Mouse (Mus musculus) forebrain, embryonic 16.5 days (tissue): ENCODE data around the gene Ccm2. TPM values are rescaled to one million over a fixed set of nuclear protein-coding genes. Genes with fewer than 3 reads are reported as not detected.

Experiments used
- ATAC-seq: fragments of 200-750 bp; cut with Nextera tagmentation; 2 replicates; pipeline ENCODE4 v1.8.0; 2017; ENCODE audit warnings: mild to moderate bottlenecking, moderate library complexity
- H3K27ac ChIP-seq: fragments of 300-500 bp; sonication (generic); 2 replicates; pipeline ENCODE4 v1.5.1; 2014; ENCODE audit warnings: low read length, control low read depth
- H3K27me3 ChIP-seq: fragments of 300-500 bp; sonication (generic); replicated peaks from 2 replicates; pipeline ENCODE4 v1.6.1; 2014; ENCODE audit warnings: low read length; ENCODE audit not compliant: control insufficient read depth, insufficient read depth
- H3K36me3 ChIP-seq: fragments of 300-500 bp; sonication (generic); 2 replicates; pipeline ENCODE4 v1.6.1; 2014; ENCODE audit not compliant: control insufficient read depth, insufficient read depth
- H3K4me1 ChIP-seq: fragments of 300-500 bp; sonication (generic); replicated peaks from 2 replicates; pipeline ENCODE4 v1.6.1; 2014; ENCODE audit warnings: low read length; ENCODE audit not compliant: control insufficient read depth, insufficient read depth
- H3K4me2 ChIP-seq: fragments of 300-500 bp; sonication (generic); 2 replicates; pipeline ENCODE4 v1.6.1; 2014; ENCODE audit warnings: mild to moderate bottlenecking, low read length, control low read depth
- H3K4me3 ChIP-seq: fragments of 300-500 bp; sonication (generic); replicated peaks from 2 replicates; pipeline ENCODE4 v1.5.1; 2014; ENCODE audit warnings: mild to moderate bottlenecking, low read length, control low read depth
- H3K9ac ChIP-seq: fragments of 300-500 bp; sonication (generic); replicated peaks from 2 replicates; pipeline ENCODE4 v1.6.1; 2014; ENCODE audit warnings: low read depth, low read length, control low read depth
- H3K9me3 ChIP-seq: fragments of 300-500 bp; sonication (generic); 2 replicates; pipeline ENCODE4 v1.6.1; 2016; ENCODE audit warnings: low read length; ENCODE audit not compliant: control insufficient read depth
- WGBS: fragments of 180-500 bp; shearing (Covaris S2); extraction: QIAGEN DNeasy Blood & Tissue Kit; methylation state at CpG from one replicate; pipeline ENCODE4 v1.1.7; 2014; 5-methylcytosine and 5-hydroxymethylcytosine counted together
- polyA plus RNA-seq: library from polyadenylated mRNA; unstranded; fragments of >200 nt; fragmentation: Nextera tagmentation; extraction: Ambion mirVana; gene quantifications from 2 replicates; pipeline ENCODE4 v1.2.1, GENCODE M21; 2015

Gene Ccm2
- polyA plus RNA-seq, 1 experiment from 2014 or later, result 107 TPM

DNA sequence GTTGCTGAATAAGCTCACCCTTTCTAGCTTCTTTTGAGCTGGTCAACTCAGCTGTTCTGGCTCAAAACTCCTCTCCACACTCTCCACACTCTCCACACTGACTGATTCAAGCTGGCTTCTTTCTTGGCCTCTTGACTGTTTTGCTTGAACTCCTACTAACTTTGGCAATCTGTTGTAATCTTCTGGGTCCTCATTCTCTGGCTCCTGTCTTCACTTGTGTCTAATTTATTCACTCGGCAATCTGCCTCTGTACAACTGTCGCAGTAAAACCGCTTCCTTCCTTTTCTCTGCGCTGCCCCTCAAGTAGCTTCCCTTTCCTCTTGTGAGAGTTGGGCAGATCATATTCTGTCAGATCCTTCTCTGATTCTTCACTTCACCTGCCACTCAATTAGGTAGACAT lies 81.0 kb downstream of the Ccm2 start:
- no peak for ATAC-seq
- 92% methylated on average over 4 of the region's 4 CpGs for WGBS
- Histone ChIP-seq H3K36me3 (peaks cover 6% of the 10 kb centered on the region; the same call in 1 of the 2 replicates), H3K27me3 (no peaks in the 10 kb centered on the region), H3K9ac (no peak overlapping the region), H3K27ac (no peak overlapping the region), H3K9me3 (no peaks in the 10 kb centered on the region), H3K4me3 (no peak overlapping the region), H3K4me1 (peaks cover 26% of the 10 kb centered on the region), H3K4me2 (no peak overlapping the region)

DNA sequence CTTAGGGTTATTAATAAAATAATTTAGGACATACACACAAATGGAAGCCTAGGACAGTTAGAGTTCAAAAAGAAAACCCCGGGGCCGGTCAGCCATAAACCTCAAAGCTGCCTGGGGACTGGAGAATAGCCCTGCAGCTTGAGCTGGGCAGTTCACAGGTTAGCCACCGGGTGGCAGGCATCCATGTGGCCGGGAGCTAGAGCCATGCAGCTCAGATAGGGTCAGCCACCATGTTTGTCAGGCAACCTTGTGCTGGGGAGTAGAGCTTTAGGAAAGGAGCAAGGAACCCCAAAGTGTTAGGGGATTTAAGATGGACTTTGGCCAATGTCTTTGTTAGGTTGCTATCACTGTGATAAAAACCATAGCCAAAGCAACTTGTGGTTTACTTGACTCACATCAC lies 81.9 kb downstream of the Ccm2 start:
- Histone ChIP-seq H3K4me3 (no peak overlapping the region), H3K9me3 (no peaks in the 10 kb centered on the region), H3K27me3 (no peaks in the 10 kb centered on the region), H3K36me3 (peaks cover 3% of the 10 kb centered on the region; the same call in 1 of the 2 replicates), H3K4me2 (no peak overlapping the region), H3K27ac (no peak overlapping the region), H3K9ac (no peak overlapping the region), H3K4me1 (peaks cover 24% of the 10 kb centered on the region)
- 22% methylated on average over 4 of the region's 4 CpGs for WGBS
- ATAC-seq, result no peak

DNA sequence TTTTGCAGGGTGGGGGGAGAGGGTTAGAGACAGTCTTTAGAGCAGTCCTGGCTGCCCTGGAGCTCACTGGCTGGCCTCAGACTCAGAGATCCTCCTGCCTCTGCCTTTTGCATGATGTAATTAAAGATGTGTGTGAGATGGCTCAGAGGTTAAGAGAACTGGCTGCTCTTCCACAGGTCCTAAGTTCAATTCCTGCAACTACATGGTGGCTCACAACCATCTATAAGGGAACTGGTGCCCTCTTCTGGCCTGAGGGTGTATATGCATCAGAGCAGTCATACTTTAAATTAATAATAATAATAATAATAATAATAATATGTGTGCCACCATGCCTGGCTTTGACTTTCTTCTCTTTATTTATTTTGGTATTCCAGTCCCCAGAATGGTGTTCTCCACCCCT lies 83.0 kb downstream of the Ccm2 start:
- no peaks in the 10 kb centered on the region for H3K27me3 ChIP-seq
- H3K4me3 ChIP-seq, result no peak overlapping the region
- no peak for ATAC-seq
- no peak overlapping the region for H3K9ac ChIP-seq
- H3K27ac ChIP-seq, result no peak overlapping the region
- H3K9me3 ChIP-seq, result no peaks in the 10 kb centered on the region
- H3K36me3 ChIP-seq, result no peaks in the 10 kb centered on the region
- no peak overlapping the region for H3K4me2 ChIP-seq
- H3K4me1 ChIP-seq, result peaks cover 13% of the 10 kb centered on the region

DNA sequence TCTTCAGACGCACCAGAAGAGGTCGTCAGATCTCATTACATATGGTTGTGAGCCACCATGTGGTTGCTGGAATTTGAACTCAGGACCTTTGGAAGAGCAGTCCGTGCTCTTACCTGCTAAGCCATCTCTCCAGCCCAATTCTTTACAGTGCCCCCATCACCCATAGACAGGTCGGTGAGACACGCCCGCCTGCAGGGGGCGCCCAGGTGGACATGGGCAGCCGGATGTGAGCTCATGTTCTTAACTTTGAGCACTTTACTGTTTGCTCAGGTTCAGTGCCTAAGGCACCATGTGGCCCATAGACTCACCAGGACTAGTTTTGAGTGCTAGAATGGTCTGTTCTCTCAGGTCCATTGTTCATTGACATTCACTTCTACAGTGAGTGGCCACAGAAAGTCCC lies 89.5 kb downstream of the Ccm2 start:
- no peak overlapping the region for H3K27ac ChIP-seq
- H3K36me3 ChIP-seq, result no peaks in the 10 kb centered on the region
- H3K4me1 ChIP-seq, result no peaks in the 10 kb centered on the region
- ATAC-seq, result no peak
- no peak overlapping the region for H3K9ac ChIP-seq
- no peak overlapping the region for H3K4me2 ChIP-seq
- 77% methylated on average over 8 of the region's 8 CpGs for WGBS
- no peak overlapping the region for H3K4me3 ChIP-seq
- H3K9me3 ChIP-seq, result no peaks in the 10 kb centered on the region
- no peaks in the 10 kb centered on the region for H3K27me3 ChIP-seq

DNA sequence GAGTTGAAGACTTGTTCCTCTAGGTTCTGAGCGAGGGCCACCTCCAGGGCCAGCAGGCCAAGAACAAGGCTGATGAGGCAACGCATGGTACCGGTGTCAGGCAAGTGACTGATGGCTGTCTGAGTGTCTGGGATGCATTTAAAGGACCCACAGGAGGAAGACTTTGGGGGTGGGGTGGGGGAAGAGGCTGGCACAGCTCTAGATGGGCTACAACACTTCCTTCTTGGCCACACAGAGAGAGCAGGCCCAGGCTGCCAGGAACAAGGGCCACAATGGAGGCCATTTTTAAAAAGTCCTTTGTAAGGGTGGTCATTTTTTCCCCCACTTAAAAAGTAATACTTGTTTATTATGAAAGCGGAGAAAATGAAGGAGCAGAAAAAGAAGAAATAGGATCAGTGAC lies 91.8 kb downstream of the Ccm2 start, which contains the start of gene Wap:
Gene Wap, minus strand, starts transcription at position 101 of the 400 bp plus-strand sequence.
- WGBS, result 91% methylated on average over 4 of the region's 4 CpGs
- Histone ChIP-seq H3K4me1 (no peaks in the 10 kb centered on the region), H3K4me2 (no peak within 1 kb of the TSS), H3K27me3 (no peaks in the 10 kb centered on the region), H3K27ac (no peak within 1 kb of the TSS), H3K4me3 (no peak within 1 kb of the TSS), H3K9me3 (no peaks in the 10 kb centered on the region), H3K9ac (no peak within 1 kb of the TSS), H3K36me3 (no peaks in the 10 kb centered on the region)
- ATAC-seq, result no peak

DNA sequence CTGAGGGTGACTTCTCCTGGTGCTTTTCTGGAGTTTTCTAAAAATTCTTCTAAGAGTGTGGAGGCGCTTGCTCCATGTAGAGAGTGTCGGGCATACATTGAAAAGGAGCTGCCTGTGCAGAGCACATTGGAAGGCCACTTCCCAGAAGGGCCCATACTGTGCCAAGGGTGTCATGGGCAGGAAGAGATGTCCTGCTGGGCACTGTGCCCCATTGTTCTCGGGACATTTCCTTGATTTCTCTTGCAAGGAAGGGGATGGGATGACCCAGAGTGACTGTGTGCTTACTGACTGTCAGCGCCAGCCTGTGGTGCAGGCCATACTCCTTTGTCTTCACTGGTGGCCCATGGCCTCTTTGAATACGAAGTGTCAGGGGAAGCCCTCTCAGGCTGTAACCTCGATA lies 92.4 kb downstream of the Ccm2 start:
- H3K9ac ChIP-seq, result no peak overlapping the region
- no peak overlapping the region for H3K27ac ChIP-seq
- WGBS, result 77% methylated on average over 6 of the region's 6 CpGs
- H3K4me2 ChIP-seq, result no peak overlapping the region
- no peak overlapping the region for H3K4me3 ChIP-seq
- no peaks in the 10 kb centered on the region for H3K4me1 ChIP-seq
- no peaks in the 10 kb centered on the region for H3K9me3 ChIP-seq
- no peaks in the 10 kb centered on the region for H3K36me3 ChIP-seq
- no peaks in the 10 kb centered on the region for H3K27me3 ChIP-seq
- ATAC-seq, result no peak

DNA sequence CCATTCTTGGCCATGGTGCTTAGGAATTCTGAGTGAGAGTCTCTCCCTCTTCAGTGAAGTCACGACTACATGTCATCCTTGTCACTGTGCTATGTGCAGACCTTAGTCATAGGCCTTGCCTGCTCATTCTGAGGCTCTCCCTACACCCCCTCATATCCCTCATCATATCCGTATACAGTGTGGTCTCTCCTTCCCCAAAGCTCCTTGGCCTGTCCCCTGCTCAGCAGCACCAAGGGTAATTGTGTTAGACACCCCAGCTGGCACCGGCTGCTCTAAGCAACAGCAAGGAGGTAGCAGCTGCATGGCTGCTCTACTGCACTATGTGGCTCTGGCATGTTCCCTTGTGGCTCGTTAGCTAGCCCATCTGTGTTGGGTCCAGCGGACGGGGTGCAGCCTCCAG lies 97.9 kb downstream of the Ccm2 start:
- H3K9me3 ChIP-seq, result no peaks in the 10 kb centered on the region
- no peaks in the 10 kb centered on the region for H3K36me3 ChIP-seq
- H3K4me2 ChIP-seq, result no peak overlapping the region
- H3K27me3 ChIP-seq, result no peaks in the 10 kb centered on the region
- H3K4me3 ChIP-seq, result no peak overlapping the region
- no peak overlapping the region for H3K27ac ChIP-seq
- H3K4me1 ChIP-seq, result no peaks in the 10 kb centered on the region
- no peak overlapping the region for H3K9ac ChIP-seq
- no peak for ATAC-seq
- 72% methylated on average over 6 of the region's 6 CpGs for WGBS

Other genes starting within 250 kb of the Ccm2 start
- 36.7 and 40.4 TPM in 2 replicates for gene Zmiz2, start 157.8 kb upstream of the Ccm2 start, polyA plus RNA-seq
- gene Ppia, start 131.4 kb upstream of the Ccm2 start, polyA plus RNA-seq, result 3,622 and 3,688 TPM in 2 replicates
- gene H2afv, start 102.4 kb upstream of the Ccm2 start, polyA plus RNA-seq, result 438 and 507 TPM in 2 replicates
- gene Purb, start 71.0 kb upstream of the Ccm2 start, polyA plus RNA-seq, result 14.4 and 16.7 TPM in 2 replicates
- 0.20 and 0.60 TPM in 2 replicates for gene Myo1g, start 25.9 kb upstream of the Ccm2 start, polyA plus RNA-seq
- gene Nacad, start 59.2 kb downstream of the Ccm2 start, polyA plus RNA-seq, result 62.5 and 71.1 TPM in 2 replicates
- 28.2 and 32.2 TPM in 2 replicates for gene Tbrg4, start 79.2 kb downstream of the Ccm2 start, polyA plus RNA-seq
- gene Wap, start 91.8 kb downstream of the Ccm2 start, polyA plus RNA-seq, result not detected in 2 replicates
- 7.9 and 8.1 TPM in 2 replicates for gene Ramp3, start 111.6 kb downstream of the Ccm2 start, polyA plus RNA-seq